Mouse (Mus musculus) liver, postnatal 0 days (tissue): Measurements from ENCODE around the gene Rnaseh2b.

Experiments used
- CTCF ChIP-seq: sonication (generic); IDR thresholded peaks from 2 replicates; pipeline ENCODE4 v1.5.1; 2016; ENCODE audit warnings: antibody characterized with exemption, low read depth
- EP300 ChIP-seq: IDR thresholded peaks from 2 replicates; pipeline ENCODE4 v1.6.1; 2016; ENCODE audit warnings: antibody characterized with exemption, low read depth, mild to moderate bottlenecking

DNA sequence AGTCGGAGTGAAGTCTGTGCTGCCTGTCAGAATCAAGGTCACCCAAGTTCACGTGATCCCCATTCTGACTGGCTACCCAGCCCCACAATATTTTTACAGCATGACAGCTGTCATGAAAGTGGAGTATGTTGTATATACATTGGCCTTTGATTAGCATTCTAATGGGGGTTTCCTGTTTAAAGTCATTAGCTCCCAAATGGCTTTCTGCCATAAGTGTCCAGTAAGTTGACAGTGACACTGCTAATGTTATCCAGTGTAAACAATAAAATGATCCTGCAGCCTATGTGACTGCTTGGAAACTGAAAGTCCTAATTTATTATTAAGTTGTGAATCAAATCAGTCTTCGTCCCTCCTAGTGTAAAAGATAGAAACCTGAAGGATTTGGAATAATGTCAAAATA, 33.6 kb downstream of the Rnaseh2b start:
- TF ChIP-seq EP300 (no peak), CTCF (no peak)
